Mouse (Mus musculus) embryonic facial prominence, embryonic 12.5 days (tissue): ENCODE measurements at regions not wholly inside any gene's neighbourhood (a gene's known extent, or its start where the extent isn't known, plus 50 kb on each side); places are given as distances from the start of the nearest gene placed in this dataset.

ENCODE experiments used
- ATAC-seq: fragments of 200-750 bp; cut with Nextera tagmentation; 2 replicates; pipeline ENCODE4 v1.8.0; 2017; ENCODE audit not compliant: insufficient number of reproducible peaks, insufficient read depth, low FRiP score, low TSS enrichment
- H3K27ac ChIP-seq: fragments of 300-500 bp; sonication (generic); 2 replicates; pipeline ENCODE4 v1.5.1; 2016; ENCODE audit warnings: mild to moderate bottlenecking
- H3K27me3 ChIP-seq: fragments of 300-500 bp; sonication (generic); 2 replicates; pipeline ENCODE4 v1.6.1; 2016; ENCODE audit warnings: mild to moderate bottlenecking, moderate library complexity
- H3K36me3 ChIP-seq: fragments of 300-500 bp; sonication (generic); 2 replicates; pipeline ENCODE4 v1.6.1; 2016; ENCODE audit warnings: mild to moderate bottlenecking
- H3K4me1 ChIP-seq: fragments of 300-500 bp; sonication (generic); 2 replicates; pipeline ENCODE4 v1.6.1; 2016
- H3K4me2 ChIP-seq: fragments of 300-500 bp; sonication (generic); replicated peaks from 2 replicates; pipeline ENCODE4 v1.6.1; 2016; ENCODE audit warnings: mild to moderate bottlenecking, moderate library complexity
- H3K4me3 ChIP-seq: fragments of 300-500 bp; sonication (generic); 2 replicates; pipeline ENCODE4 v1.5.1; 2016; ENCODE audit warnings: mild to moderate bottlenecking
- H3K9ac ChIP-seq: fragments of 300-500 bp; sonication (generic); 2 replicates; pipeline ENCODE4 v1.6.1; 2016; ENCODE audit warnings: mild to moderate bottlenecking, moderate library complexity
- H3K9me3 ChIP-seq: fragments of 300-500 bp; sonication (generic); 2 replicates; pipeline ENCODE4 v1.6.1; 2016; ENCODE audit warnings: mild to moderate bottlenecking, moderate library complexity
- WGBS: fragments of 180-500 bp; shearing (Covaris S2); methylation state at CpG from one replicate; pipeline ENCODE4 v1.1.7; 2016; 5-methylcytosine and 5-hydroxymethylcytosine counted together

GRCm38 (mm10) chr10:38458975-38459374 lies 362.6 kb downstream of the Rfpl4b start:
- WGBS: 23% methylated on average over 3 of the region's 3 CpGs
- no peak overlapping the region for H3K9ac ChIP-seq
- H3K4me2 ChIP-seq: no peak overlapping the region
- H3K4me3 ChIP-seq: no peak overlapping the region
- H3K4me1 ChIP-seq: 0 out of 2 replicates have a peak, but pooled peaks cover 4% of the 10 kb centered on the region
- no peak overlapping the region for H3K27ac ChIP-seq
- no peaks in the 10 kb centered on the region for H3K36me3 ChIP-seq
- ATAC-seq: no peak
- H3K9me3 ChIP-seq: no peaks in the 10 kb centered on the region
- no peaks in the 10 kb centered on the region for H3K27me3 ChIP-seq

GRCm38 (mm10) chr10:38458424-38458823 lies 363.2 kb downstream of the Rfpl4b start:
- Histone ChIP-seq H3K4me2 (no peak overlapping the region), H3K4me3 (no peak overlapping the region), H3K27me3 (no peaks in the 10 kb centered on the region), H3K27ac (no peak overlapping the region), H3K36me3 (no peaks in the 10 kb centered on the region), H3K4me1 (0 out of 2 replicates have a peak, but pooled peaks cover 4% of the 10 kb centered on the region), H3K9ac (no peak overlapping the region), H3K9me3 (no peaks in the 10 kb centered on the region)
- 50% methylated on average over 3 of the region's 3 CpGs for WGBS
- no peak for ATAC-seq

GRCm38 (mm10) chr10:38456786-38457185 lies 364.8 kb downstream of the Rfpl4b start:
- no peaks in the 10 kb centered on the region for H3K36me3 ChIP-seq
- no peak overlapping the region for H3K9ac ChIP-seq
- H3K4me2 ChIP-seq: no peak overlapping the region
- 0 out of 2 replicates have a peak, but pooled peaks cover 4% of the 10 kb centered on the region for H3K4me1 ChIP-seq
- H3K27ac ChIP-seq: no peak overlapping the region
- no peak overlapping the region for H3K4me3 ChIP-seq
- H3K9me3 ChIP-seq: no peaks in the 10 kb centered on the region
- no peaks in the 10 kb centered on the region for H3K27me3 ChIP-seq
- no peak for ATAC-seq

- no peaks in the 10 kb centered on the region for H3K36me3 ChIP-seq
- no peak overlapping the region for H3K4me2 ChIP-seq
- H3K9me3 ChIP-seq: no peaks in the 10 kb centered on the region
- no peaks in the 10 kb centered on the region for H3K27me3 ChIP-seq
- H3K27ac ChIP-seq: no peak overlapping the region
- no peak overlapping the region for H3K9ac ChIP-seq
- 80% methylated on average over 4 of the region's 4 CpGs for WGBS
- peaks cover 3% of the 10 kb centered on the region; the same call in 1 of the 2 replicates for H3K4me1 ChIP-seq
- no peak overlapping the region for H3K4me3 ChIP-seq
- ATAC-seq: no peak
Measured at GRCm38 (mm10) chr10:38449263-38449662, 372.3 kb downstream of the Rfpl4b start.

GRCm38 (mm10) chr10:38447706-38448105 lies 373.9 kb downstream of the Rfpl4b start:
- ATAC-seq: no peak; the same call in 1 of the 2 replicates
- Histone ChIP-seq H3K36me3 (no peaks in the 10 kb centered on the region), H3K27ac (0 out of 2 replicates have a peak overlapping the region, but pooled peaks have one; percentile 6), H3K9me3 (no peaks in the 10 kb centered on the region), H3K4me3 (no peak overlapping the region), H3K9ac (no peak overlapping the region), H3K4me1 (peaks cover 3% of the 10 kb centered on the region; the same call in 1 of the 2 replicates), H3K4me2 (no peak overlapping the region), H3K27me3 (no peaks in the 10 kb centered on the region)
- 87% methylated on average over 1 of the region's 1 CpGs for WGBS

GRCm38 (mm10) chr10:38447256-38447655 lies 374.3 kb downstream of the Rfpl4b start:
- no peak for ATAC-seq
- H3K27me3 ChIP-seq: no peaks in the 10 kb centered on the region
- 0 out of 2 replicates have a peak overlapping the region, but pooled peaks have one; percentile 6 for H3K27ac ChIP-seq
- no peaks in the 10 kb centered on the region for H3K9me3 ChIP-seq
- H3K4me2 ChIP-seq: no peak overlapping the region
- H3K4me1 ChIP-seq: peaks cover 3% of the 10 kb centered on the region; the same call in 1 of the 2 replicates
- H3K4me3 ChIP-seq: no peak overlapping the region
- no peak overlapping the region for H3K9ac ChIP-seq
- no peaks in the 10 kb centered on the region for H3K36me3 ChIP-seq

GRCm38 (mm10) chr10:38439286-38439685 lies 382.3 kb downstream of the Rfpl4b start:
- H3K4me2 ChIP-seq: no peak overlapping the region
- H3K36me3 ChIP-seq: no peaks in the 10 kb centered on the region
- no peak for ATAC-seq
- H3K4me3 ChIP-seq: no peak overlapping the region
- no peaks in the 10 kb centered on the region for H3K9me3 ChIP-seq
- WGBS: 82% methylated on average over 2 of the region's 2 CpGs
- no peak overlapping the region for H3K9ac ChIP-seq
- no peak overlapping the region for H3K27ac ChIP-seq
- no peaks in the 10 kb centered on the region for H3K27me3 ChIP-seq
- no peaks in the 10 kb centered on the region for H3K4me1 ChIP-seq

- ATAC-seq: no peak
- 89% methylated on average over 3 of the region's 3 CpGs for WGBS
Measured at GRCm38 (mm10) chr10:38436907-38437306, 384.7 kb downstream of the Rfpl4b start.

GRCm38 (mm10) chr10:38421541-38421940 lies 400.0 kb downstream of the Rfpl4b start:
- WGBS: 87% methylated on average over 3 of the region's 3 CpGs
- no peaks in the 10 kb centered on the region for H3K27me3 ChIP-seq
- H3K4me3 ChIP-seq: no peak overlapping the region
- H3K9ac ChIP-seq: no peak overlapping the region
- H3K4me1 ChIP-seq: no peaks in the 10 kb centered on the region
- no peaks in the 10 kb centered on the region for H3K9me3 ChIP-seq
- no peak for ATAC-seq
- H3K27ac ChIP-seq: no peak overlapping the region
- no peaks in the 10 kb centered on the region for H3K36me3 ChIP-seq
- no peak overlapping the region for H3K4me2 ChIP-seq

More at GRCm38 (mm10) chr10:38436907-38437306, 384.7 kb downstream of the Rfpl4b start:
- Histone ChIP-seq H3K9ac (no peak overlapping the region), H3K9me3 (no peaks in the 10 kb centered on the region), H3K36me3 (no peaks in the 10 kb centered on the region), H3K4me1 (no peaks in the 10 kb centered on the region), H3K27me3 (no peaks in the 10 kb centered on the region), H3K4me2 (no peak overlapping the region), H3K4me3 (no peak overlapping the region), H3K27ac (no peak overlapping the region)

GRCm38 (mm10) chr10:38419771-38420170 lies 401.8 kb downstream of the Rfpl4b start:
- Histone ChIP-seq H3K4me2 (no peak overlapping the region), H3K4me3 (no peak overlapping the region), H3K4me1 (no peaks in the 10 kb centered on the region), H3K36me3 (no peaks in the 10 kb centered on the region), H3K27ac (no peak overlapping the region), H3K27me3 (no peaks in the 10 kb centered on the region), H3K9ac (no peak overlapping the region), H3K9me3 (no peaks in the 10 kb centered on the region)
- no peak for ATAC-seq

GRCm38 (mm10) chr10:38383161-38383560 lies 438.4 kb downstream of the Rfpl4b start:
- Histone ChIP-seq H3K27ac (no peak overlapping the region), H3K9ac (no peak overlapping the region), H3K4me1 (no peaks in the 10 kb centered on the region), H3K4me2 (no peak overlapping the region), H3K27me3 (no peaks in the 10 kb centered on the region), H3K36me3 (no peaks in the 10 kb centered on the region), H3K9me3 (0 out of 2 replicates have a peak, but pooled peaks cover 3% of the 10 kb centered on the region), H3K4me3 (no peak overlapping the region)
- ATAC-seq: no peak
- 52% methylated on average over 2 of the region's 2 CpGs for WGBS

GRCm38 (mm10) chr10:38381873-38382296 lies 439.7 kb downstream of the Rfpl4b start:
- ATAC-seq: no peak
- no peaks in the 10 kb centered on the region for H3K36me3 ChIP-seq
- H3K27ac ChIP-seq: no peak overlapping the region
- H3K4me2 ChIP-seq: no peak overlapping the region
- H3K9me3 ChIP-seq: no peaks in the 10 kb centered on the region
- WGBS: 87% methylated on average over 7 of the region's 7 CpGs
- no peaks in the 10 kb centered on the region for H3K27me3 ChIP-seq
- no peaks in the 10 kb centered on the region for H3K4me1 ChIP-seq
- no peak overlapping the region for H3K4me3 ChIP-seq
- no peak overlapping the region for H3K9ac ChIP-seq

- ATAC-seq: no peak
- 86% methylated on average over 2 of the region's 2 CpGs for WGBS
- Histone ChIP-seq H3K27me3 (no peaks in the 10 kb centered on the region), H3K36me3 (no peaks in the 10 kb centered on the region), H3K9ac (no peak overlapping the region), H3K4me1 (no peaks in the 10 kb centered on the region), H3K4me3 (no peak overlapping the region), H3K4me2 (no peak overlapping the region), H3K27ac (no peak overlapping the region), H3K9me3 (no peaks in the 10 kb centered on the region)
Measured at GRCm38 (mm10) chr10:38380388-38380787, 441.2 kb downstream of the Rfpl4b start.
